Mouse (Mus musculus): ENCODE data around the gene Frmd5.
"Not testable (repeated sequence)": the region's sequence is repeated elsewhere in the genome, so short reads cannot be mapped to it uniquely, and the experiment has no call there.

Frmd5 gene

GRCm38 (mm10) chr2:121565911-121566310, 241.0 kb downstream of the Frmd5 start:
- DNase-seq, result no peak

GRCm38 (mm10) chr2:121563117-121563516, 243.8 kb downstream of the Frmd5 start:
- no peak for DNase-seq

- DNase-seq, result no peak
Observed at GRCm38 (mm10) chr2:121551271-121551670, 255.6 kb downstream of the Frmd5 start.

GRCm38 (mm10) chr2:121549630-121550029, 257.3 kb downstream of the Frmd5 start:
- DNase-seq, result no peak

- DNase-seq, result no peak
Observed at GRCm38 (mm10) chr2:121544829-121545228, 262.1 kb downstream of the Frmd5 start.

- no peak for DNase-seq
Observed at GRCm38 (mm10) chr2:121525056-121525455, 281.8 kb downstream of the Frmd5 start.

GRCm38 (mm10) chr2:121522830-121523229, 284.1 kb downstream of the Frmd5 start:
- DNase-seq, result not testable (repeated sequence)

- DNase-seq, result no peak
Observed at GRCm38 (mm10) chr2:121522006-121522405, 284.9 kb downstream of the Frmd5 start.

GRCm38 (mm10) chr2:121518711-121519110, 288.2 kb downstream of the Frmd5 start:
- DNase-seq, result not testable (repeated sequence)

GRCm38 (mm10) chr2:121518106-121518505, 288.8 kb downstream of the Frmd5 start:
- DNase-seq, result no peak

GRCm38 (mm10) chr2:121514211-121514610, 292.7 kb downstream of the Frmd5 start:
- no peak for DNase-seq

GRCm38 (mm10) chr2:121512991-121513765, 293.7 kb downstream of the Frmd5 start:
- DNase-seq, result not testable (repeated sequence)

GRCm38 (mm10) chr2:121511401-121511800, 295.5 kb downstream of the Frmd5 start:
- DNase-seq, result no peak

- DNase-seq, result peak; percentile 28 to 47
Observed at GRCm38 (mm10) chr2:121509584-121509983, 297.3 kb downstream of the Frmd5 start.

GRCm38 (mm10) chr2:121507951-121508330, 298.9 kb downstream of the Frmd5 start:
- DNase-seq, result no peak

GRCm38 (mm10) chr2:121507173-121507950, 299.5 kb downstream of the Frmd5 start:
- DNase-seq, result no peak

GRCm38 (mm10) chr2:121505942-121506882, 300.7 kb downstream of the Frmd5 start, which contains the start of the genes Mfap1a and Wdr76:
Gene Mfap1a (minus strand): TSS chr2:121506665.
Gene Wdr76 (plus strand): TSS chr2:121506723.
- DNase-seq, result peak; percentile 79 to 85

GRCm38 (mm10) chr2:121501550-121501949, 305.3 kb downstream of the Frmd5 start:
- DNase-seq, result not testable (repeated sequence)

Data from thymus, postnatal 36 days (tissue).